Mouse (Mus musculus) limb, embryonic 11.5 days (tissue): ENCODE data around the gene C4b. TPM values are rescaled to one million over a fixed set of nuclear protein-coding genes. Genes with fewer than 3 reads are reported as not detected.
"Not testable (repeated sequence)": the region's sequence is repeated elsewhere in the genome, so short reads cannot be mapped to it uniquely, and the experiment has no call there.

Experiments used
- ATAC-seq: fragments of 200-750 bp; cut with Nextera tagmentation; 2 replicates; pipeline ENCODE4 v1.8.0; 2017; ENCODE audit warnings: low read depth; ENCODE audit not compliant: insufficient number of reproducible peaks, low FRiP score, low TSS enrichment
- DNase-seq: peaks from one replicate; pipeline ENCODE4 v3.0.0-alpha.2; 2015; ENCODE audit warnings: low spot score
- H3K27ac ChIP-seq: fragments of 300-500 bp; sonication (generic); replicated peaks from 2 replicates; pipeline ENCODE4 v1.5.1; 2014; ENCODE audit warnings: low read depth, mild to moderate bottlenecking, low read length
- H3K27me3 ChIP-seq: fragments of 300-500 bp; sonication (generic); 2 replicates; pipeline ENCODE4 v1.6.1; 2014; ENCODE audit warnings: mild to moderate bottlenecking, low read length, mixed read lengths; ENCODE audit not compliant: control insufficient read depth, insufficient read depth
- H3K36me3 ChIP-seq: fragments of 300-500 bp; sonication (generic); 2 replicates; pipeline ENCODE4 v1.6.1; 2014; ENCODE audit warnings: mild to moderate bottlenecking, low read length, moderate library complexity, mixed read lengths; ENCODE audit not compliant: control insufficient read depth, insufficient read depth
- H3K4me1 ChIP-seq: fragments of 300-500 bp; sonication (generic); 2 replicates; pipeline ENCODE4 v1.6.1; 2014; ENCODE audit warnings: low read length, mixed read lengths; ENCODE audit not compliant: control insufficient read depth, insufficient read depth
- H3K4me2 ChIP-seq: fragments of 300-500 bp; sonication (generic); 2 replicates; pipeline ENCODE4 v1.6.1; 2014; ENCODE audit warnings: low read depth, mild to moderate bottlenecking, moderate library complexity; ENCODE audit not compliant: severe bottlenecking
- H3K4me3 ChIP-seq: fragments of 300-500 bp; sonication (generic); 2 replicates; pipeline ENCODE4 v1.5.1; 2014; ENCODE audit warnings: low read depth, low read length
- H3K9ac ChIP-seq: fragments of 300-500 bp; sonication (generic); 2 replicates; pipeline ENCODE4 v1.6.1; 2014; ENCODE audit warnings: mild to moderate bottlenecking, low read length
- H3K9me3 ChIP-seq: fragments of 300-500 bp; sonication (generic); 2 replicates; pipeline ENCODE4 v1.6.1; 2016; ENCODE audit warnings: low read length; ENCODE audit not compliant: control insufficient read depth
- WGBS: fragments of 180-500 bp; shearing (Covaris S2); extraction: QIAGEN DNeasy Blood & Tissue Kit; methylation state at CpG from one replicate; pipeline ENCODE4 v1.1.7; 2014; 5-methylcytosine and 5-hydroxymethylcytosine counted together
- polyA plus RNA-seq: library from polyadenylated mRNA; unstranded; fragments of >200 nt; fragmentation: Nextera tagmentation; extraction: Ambion mirVana; gene quantifications from 2 replicates; pipeline ENCODE4 v1.2.1, GENCODE M21; 2014

C4b gene
- not detected in 2 replicates for polyA plus RNA-seq

- H3K27me3 ChIP-seq: no peaks in the 10 kb centered on the region
- H3K9me3 ChIP-seq: no peaks in the 10 kb centered on the region
- WGBS: 91% methylated on average over 7 of the region's 7 CpGs
- no peak for DNase-seq
- H3K4me1 ChIP-seq: no peaks in the 10 kb centered on the region
- no peak within 1 kb of the TSS for H3K4me3 ChIP-seq
- no peak for ATAC-seq
- no peaks in the 10 kb centered on the region for H3K36me3 ChIP-seq
- H3K4me2 ChIP-seq: no peak within 1 kb of the TSS
- H3K27ac ChIP-seq: no peak within 1 kb of the TSS
- no peak within 1 kb of the TSS for H3K9ac ChIP-seq
Observed at GRCm38 (mm10) chr17:34743719-34744118, at the start of gene C4b. TSS of gene C4b (minus strand) at chr17:34743882.

GRCm38 (mm10) chr17:34777680-34778325, 34.1 kb upstream of the C4b start:
- no peak overlapping the region for H3K27ac ChIP-seq
- 74% methylated on average over 9 of the region's 9 CpGs for WGBS

GRCm38 (mm10) chr17:34761471-34761870, 17.8 kb upstream of the C4b start:
- Histone ChIP-seq H3K27me3 (no peaks in the 10 kb centered on the region), H3K9ac (no peak overlapping the region), H3K4me1 (no peaks in the 10 kb centered on the region), H3K4me3 (no peak overlapping the region), H3K9me3 (no peaks in the 10 kb centered on the region), H3K36me3 (no peaks in the 10 kb centered on the region), H3K4me2 (no peak overlapping the region), H3K27ac (no peak overlapping the region)
- DNase-seq: no peak
- WGBS: 87% methylated on average over 3 of the region's 3 CpGs
- no peak for ATAC-seq

More at GRCm38 (mm10) chr17:34777680-34778325, 34.1 kb upstream of the C4b start:
- no peak overlapping the region for H3K4me2 ChIP-seq
- no peak overlapping the region for H3K9ac ChIP-seq
- no peaks in the 10 kb centered on the region for H3K36me3 ChIP-seq
- no peaks in the 10 kb centered on the region for H3K27me3 ChIP-seq
- ATAC-seq (no peak), DNase-seq (no peak)
- H3K4me1 ChIP-seq: no peaks in the 10 kb centered on the region
- H3K9me3 ChIP-seq: peaks cover 4% of the 10 kb centered on the region; the same call in 1 of the 2 replicates
- H3K4me3 ChIP-seq: no peak overlapping the region

GRCm38 (mm10) chr17:34746531-34746930, 2.8 kb upstream of the C4b start:
- Histone ChIP-seq H3K4me3 (no peak overlapping the region), H3K36me3 (no peaks in the 10 kb centered on the region), H3K4me1 (no peaks in the 10 kb centered on the region), H3K27ac (no peak overlapping the region), H3K27me3 (no peaks in the 10 kb centered on the region), H3K9ac (no peak overlapping the region), H3K9me3 (no peaks in the 10 kb centered on the region), H3K4me2 (no peak overlapping the region)
- no peak for ATAC-seq
- DNase-seq: no peak
- WGBS: 71% methylated on average over 5 of the region's 5 CpGs

- not testable (repeated sequence) for H3K4me2 ChIP-seq, H3K36me3 ChIP-seq, H3K9me3 ChIP-seq, H3K9ac ChIP-seq, H3K4me1 ChIP-seq, H3K4me3 ChIP-seq, DNase-seq, H3K27me3 ChIP-seq, H3K27ac ChIP-seq, ATAC-seq
- WGBS: 92% methylated on average over 4 of the region's 4 CpGs
Observed at GRCm38 (mm10) chr17:34745166-34745565, 1.5 kb upstream of the C4b start.

- not testable (repeated sequence) for H3K9me3 ChIP-seq, H3K4me2 ChIP-seq, H3K4me1 ChIP-seq, H3K36me3 ChIP-seq, DNase-seq, H3K9ac ChIP-seq, ATAC-seq, H3K27me3 ChIP-seq, H3K4me3 ChIP-seq, H3K27ac ChIP-seq
- 89% methylated on average over 6 of the region's 6 CpGs for WGBS
Observed at GRCm38 (mm10) chr17:34744611-34745010, 929 bp upstream of the C4b start.

- H3K4me1 ChIP-seq: no peaks in the 10 kb centered on the region
- no peaks in the 10 kb centered on the region for H3K27me3 ChIP-seq
Observed at GRCm38 (mm10) chr17:34744206-34744605, 524 bp upstream of the C4b start.

GRCm38 (mm10) chr17:34740280-34740679, 3.4 kb downstream of the C4b start:
- no peaks in the 10 kb centered on the region for H3K36me3 ChIP-seq
- no peak overlapping the region for H3K4me3 ChIP-seq
- no peak overlapping the region for H3K9ac ChIP-seq
- no peak for ATAC-seq
- no peak overlapping the region for H3K27ac ChIP-seq
- no peaks in the 10 kb centered on the region for H3K4me1 ChIP-seq
- H3K27me3 ChIP-seq: no peaks in the 10 kb centered on the region
- WGBS: 84% methylated on average over 4 of the region's 4 CpGs
- DNase-seq: no peak
- no peaks in the 10 kb centered on the region for H3K9me3 ChIP-seq
- H3K4me2 ChIP-seq: no peak overlapping the region

More at GRCm38 (mm10) chr17:34744206-34744605, 524 bp upstream of the C4b start:
- Histone ChIP-seq H3K9ac (no peak overlapping the region), H3K9me3 (no peaks in the 10 kb centered on the region), H3K4me2 (no peak overlapping the region), H3K27ac (no peak overlapping the region), H3K4me3 (no peak overlapping the region), H3K36me3 (no peaks in the 10 kb centered on the region)
- WGBS: 89% methylated on average over 6 of the region's 6 CpGs
- ATAC-seq (no peak), DNase-seq (no peak)

GRCm38 (mm10) chr17:34739708-34740107, 4.0 kb downstream of the C4b start:
- not testable (repeated sequence) for H3K4me2 ChIP-seq, H3K27ac ChIP-seq, DNase-seq, ATAC-seq, H3K4me3 ChIP-seq, H3K36me3 ChIP-seq, H3K4me1 ChIP-seq, H3K9me3 ChIP-seq, H3K27me3 ChIP-seq, H3K9ac ChIP-seq
- 89% methylated on average over 7 of the region's 7 CpGs for WGBS
